Mouse (Mus musculus) adrenal gland, adult 8-10 months (tissue): ENCODE results near the gene Tsc22d2. TPM values are rescaled to one million over a fixed set of nuclear protein-coding genes. Genes with fewer than 3 reads are reported as not detected.

Experiments
- DNase-seq: peaks from one replicate; pipeline ENCODE4 v3.0.0; 2022
- total RNA-seq, 4 experiments: library from RNA; stranded (reverse); gene quantifications; 2 replicates each; pipeline ENCODE4 v1.2.4; 2022

Gene Tsc22d2
- total RNA-seq, 4 experiments from 2014 or later = 33.4 to 46.7 (median 39.3) TPM

- DNase-seq = no peak
Measured at GRCm38 (mm10) chr3:58515947-58516601, 101.6 kb downstream of the Tsc22d2 start.

Other genes starting within 250 kb of the Tsc22d2 start
- gene Eif2a, start 111.1 kb downstream of the Tsc22d2 start, total RNA-seq = 10 to 100 TPM; 51.6 to 73.1 (median 60.5) TPM
- gene Serp1, start 111.2 kb downstream of the Tsc22d2 start, total RNA-seq = 100 to 1,000 TPM in 2 of 4 experiments, 10 to 100 TPM in 2; 95.8 to 126 (median 105) TPM
- gene Selenot, start 161.9 kb downstream of the Tsc22d2 start, total RNA-seq = 100 to 1,000 TPM; 128 to 153 (median 139) TPM
- gene Erich6, start 222.5 kb downstream of the Tsc22d2 start, total RNA-seq = under 1 TPM in 3 of 4 experiments, not detected in 1; 0.13 to 0.31 (median 0.25) TPM